Mouse (Mus musculus) fibroblast of lung, adult 2 months (primary cell): ENCODE measurements around the gene Scg3.
A peak's percentile ranks its signal among the peaks of the same experiment; 100 is the strongest.
"Not testable (repeated sequence)": the region's sequence is repeated elsewhere in the genome, so short reads cannot be mapped to it uniquely, and the experiment has no call there.

Experiments
- DNase-seq: peaks from one replicate; pipeline ENCODE4 v3.0.0-alpha.2; 2011; ENCODE audit warnings: low read depth

Scg3 gene

GRCm38 (mm10) chr9:75625556-75626307 is 58.1 kb downstream of the Scg3 start, which contains the start of gene Lysmd2:
Gene Lysmd2 (plus strand): TSS chr9:75625741.
- peak; percentile 40 for DNase-seq

- DNase-seq = no peak
Observed at GRCm38 (mm10) chr9:75624983-75625555, 58.8 kb downstream of the Scg3 start.

GRCm38 (mm10) chr9:75621428-75621827 is 62.4 kb downstream of the Scg3 start:
- no peak for DNase-seq

- not testable (repeated sequence) for DNase-seq
Observed at GRCm38 (mm10) chr9:75619761-75620160, 64.1 kb downstream of the Scg3 start.

GRCm38 (mm10) chr9:75618836-75619400 is 64.9 kb downstream of the Scg3 start:
- no peak for DNase-seq

GRCm38 (mm10) chr9:75616560-75616959 is 67.3 kb downstream of the Scg3 start:
- DNase-seq = no peak

- DNase-seq = no peak
Observed at GRCm38 (mm10) chr9:75610571-75611493, 73.0 kb downstream of the Scg3 start, which contains the start of gene Tmod2. Gene Tmod2 (minus strand): TSS chr9:75611325.

GRCm38 (mm10) chr9:75609965-75610364 is 73.9 kb downstream of the Scg3 start:
- DNase-seq = no peak

- no peak for DNase-seq
Observed at GRCm38 (mm10) chr9:75609505-75609904, 74.4 kb downstream of the Scg3 start.

GRCm38 (mm10) chr9:75607496-75607895 is 76.4 kb downstream of the Scg3 start:
- DNase-seq = no peak

GRCm38 (mm10) chr9:75601510-75601909 is 82.3 kb downstream of the Scg3 start:
- no peak for DNase-seq

- no peak for DNase-seq
Observed at GRCm38 (mm10) chr9:75600166-75600934, 83.5 kb downstream of the Scg3 start.

GRCm38 (mm10) chr9:75599191-75599841 is 84.5 kb downstream of the Scg3 start:
- DNase-seq = no peak

GRCm38 (mm10) chr9:75597596-75597995 is 86.3 kb downstream of the Scg3 start:
- no peak for DNase-seq

GRCm38 (mm10) chr9:75597036-75597435 is 86.8 kb downstream of the Scg3 start:
- DNase-seq = no peak

- no peak for DNase-seq
Observed at GRCm38 (mm10) chr9:75593481-75593880, 90.4 kb downstream of the Scg3 start.
